Mouse (Mus musculus) hindbrain, embryonic 11.5 days (tissue): ENCODE data around the gene Elavl1. TPM values are rescaled to one million over a fixed set of nuclear protein-coding genes. Genes with fewer than 3 reads are reported as not detected.
"Not testable (repeated sequence)": the region's sequence is repeated elsewhere in the genome, so short reads cannot be mapped to it uniquely, and the experiment has no call there.

Source experiments
- ATAC-seq: fragments of 200-750 bp; cut with Nextera tagmentation; 2 replicates; pipeline ENCODE4 v1.8.0; 2017; ENCODE audit warnings: mild to moderate bottlenecking, moderate TSS enrichment, moderate library complexity; ENCODE audit not compliant: low FRiP score
- DNase-seq: peaks from one replicate; pipeline ENCODE4 v3.0.0-alpha.2; 2015; ENCODE audit warnings: low spot score
- H3K27ac ChIP-seq: fragments of 300-500 bp; sonication (generic); 2 replicates; pipeline ENCODE4 v1.5.1; 2014; ENCODE audit warnings: mild to moderate bottlenecking, low read depth, low read length
- H3K27me3 ChIP-seq: fragments of 300-500 bp; sonication (generic); 2 replicates; pipeline ENCODE4 v1.6.1; 2014; ENCODE audit warnings: mild to moderate bottlenecking, low read length, moderate library complexity, mixed read lengths; ENCODE audit not compliant: control insufficient read depth, insufficient read depth
- H3K36me3 ChIP-seq: fragments of 300-500 bp; sonication (generic); 2 replicates; pipeline ENCODE4 v1.6.1; 2014; ENCODE audit warnings: mild to moderate bottlenecking, low read length, moderate library complexity, mixed read lengths; ENCODE audit not compliant: control insufficient read depth, insufficient read depth
- H3K4me1 ChIP-seq: fragments of 300-500 bp; sonication (generic); replicated peaks from 2 replicates; pipeline ENCODE4 v1.6.1; 2014; ENCODE audit warnings: low read length, mixed read lengths; ENCODE audit not compliant: control insufficient read depth, insufficient read depth
- H3K4me2 ChIP-seq: fragments of 300-500 bp; sonication (generic); replicated peaks from 2 replicates; pipeline ENCODE4 v1.6.1; 2014; ENCODE audit warnings: mild to moderate bottlenecking, low read depth, low read length
- H3K4me3 ChIP-seq: fragments of 300-500 bp; sonication (generic); 2 replicates; pipeline ENCODE4 v1.5.1; 2014; ENCODE audit warnings: low read depth, low read length
- H3K9ac ChIP-seq: fragments of 300-500 bp; sonication (generic); 2 replicates; pipeline ENCODE4 v1.6.1; 2014; ENCODE audit warnings: low read depth, low read length
- H3K9me3 ChIP-seq: fragments of 300-500 bp; sonication (generic); 2 replicates; pipeline ENCODE4 v1.6.1; 2016; ENCODE audit warnings: low read length; ENCODE audit not compliant: control insufficient read depth
- WGBS: fragments of 180-500 bp; shearing (Covaris S2); extraction: QIAGEN DNeasy Blood & Tissue Kit; methylation state at CpG from one replicate; pipeline ENCODE4 v1.1.7; 2014; 5-methylcytosine and 5-hydroxymethylcytosine counted together
- polyA plus RNA-seq: library from polyadenylated mRNA; unstranded; fragments of >200 nt; fragmentation: Nextera tagmentation; extraction: Ambion mirVana; gene quantifications from 2 replicates; pipeline ENCODE4 v1.2.1, GENCODE M21; 2014

Elavl1 gene
- polyA plus RNA-seq, 1 experiment from 2014 or later = 313 TPM

- WGBS = 8% methylated on average over 24 of the region's 33 CpGs
- peak within 1 kb of the TSS; percentile 80 for H3K4me2 ChIP-seq
- H3K4me3 ChIP-seq = peak within 1 kb of the TSS; percentile 93
- H3K27ac ChIP-seq = peak within 1 kb of the TSS; percentile 96
- DNase-seq (peak; percentile 97), ATAC-seq (peak; percentile 94)
- no peaks in the 10 kb centered on the region for H3K9me3 ChIP-seq
- H3K4me1 ChIP-seq = peaks cover 7% of the 10 kb centered on the region
- H3K36me3 ChIP-seq = peaks cover 8% of the 10 kb centered on the region; the same call in 1 of the 2 replicates
- H3K9ac ChIP-seq = peak within 1 kb of the TSS; percentile 95
- no peaks in the 10 kb centered on the region for H3K27me3 ChIP-seq
Measured at GRCm38 (mm10) chr8:4259125-4259804, 65.9 kb downstream of the Elavl1 start, which contains the start of gene Ctxn1. Ctxn1 (minus strand) TSS chr8:4259274.

GRCm38 (mm10) chr8:4258678-4259077 is 66.5 kb downstream of the Elavl1 start:
- DNase-seq (no peak), ATAC-seq (peak; percentile 86)
- Histone ChIP-seq H3K9ac (peak overlapping the region; percentile 95), H3K27me3 (no peaks in the 10 kb centered on the region), H3K36me3 (peaks cover 8% of the 10 kb centered on the region; the same call in 1 of the 2 replicates), H3K27ac (peak overlapping the region; percentile 96), H3K4me2 (peak overlapping the region; percentile 80), H3K9me3 (no peaks in the 10 kb centered on the region), H3K4me1 (peaks cover 13% of the 10 kb centered on the region), H3K4me3 (peak overlapping the region; percentile 93)
- WGBS = under 1% methylated on average over 27 of the region's 32 CpGs

GRCm38 (mm10) chr8:4258233-4258632 is 67.0 kb downstream of the Elavl1 start:
- peaks cover 8% of the 10 kb centered on the region; the same call in 1 of the 2 replicates for H3K36me3 ChIP-seq
- DNase-seq (peak; percentile 92), ATAC-seq (peak; percentile 72)
- no peaks in the 10 kb centered on the region for H3K27me3 ChIP-seq
- H3K9ac ChIP-seq = peak overlapping the region; percentile 95
- H3K4me2 ChIP-seq = peak overlapping the region; percentile 80
- H3K4me3 ChIP-seq = peak overlapping the region; percentile 93
- no peaks in the 10 kb centered on the region for H3K9me3 ChIP-seq
- H3K27ac ChIP-seq = peak overlapping the region; percentile 96
- WGBS = 2% methylated on average over 34 of the region's 35 CpGs
- H3K4me1 ChIP-seq = peaks cover 16% of the 10 kb centered on the region

GRCm38 (mm10) chr8:4257350-4257749 is 67.9 kb downstream of the Elavl1 start:
- Histone ChIP-seq H3K27ac (no peak overlapping the region), H3K9me3 (no peaks in the 10 kb centered on the region), H3K4me3 (no peak overlapping the region), H3K36me3 (peaks cover 8% of the 10 kb centered on the region; the same call in 1 of the 2 replicates), H3K4me2 (peak overlapping the region; percentile 80; the same call in 1 of the 2 replicates), H3K9ac (peak overlapping the region; percentile 11; the same call in 1 of the 2 replicates), H3K27me3 (no peaks in the 10 kb centered on the region), H3K4me1 (peaks cover 16% of the 10 kb centered on the region)
- DNase-seq (no peak), ATAC-seq (no peak)
- 87% methylated on average over 4 of the region's 4 CpGs for WGBS

GRCm38 (mm10) chr8:4256911-4257310 is 68.3 kb downstream of the Elavl1 start:
- Histone ChIP-seq H3K9me3 (no peaks in the 10 kb centered on the region), H3K27me3 (no peaks in the 10 kb centered on the region), H3K36me3 (peaks cover 8% of the 10 kb centered on the region; the same call in 1 of the 2 replicates), H3K27ac (no peak overlapping the region), H3K9ac (no peak overlapping the region), H3K4me3 (no peak overlapping the region), H3K4me2 (peak overlapping the region; percentile 80), H3K4me1 (peaks cover 16% of the 10 kb centered on the region)
- 76% methylated on average over 4 of the region's 4 CpGs for WGBS
- no peak for ATAC-seq
- DNase-seq = no peak

GRCm38 (mm10) chr8:4255471-4255870 is 69.7 kb downstream of the Elavl1 start:
- not testable (repeated sequence) for H3K9me3 ChIP-seq, H3K4me2 ChIP-seq, DNase-seq, H3K9ac ChIP-seq, ATAC-seq, H3K27me3 ChIP-seq, H3K36me3 ChIP-seq, H3K27ac ChIP-seq, H3K4me3 ChIP-seq
- WGBS = 88% methylated on average over 7 of the region's 7 CpGs
- H3K4me1 ChIP-seq = peaks cover 16% of the 10 kb centered on the region

GRCm38 (mm10) chr8:4254001-4254400 is 71.2 kb downstream of the Elavl1 start:
- Histone ChIP-seq H3K4me3 (peak overlapping the region; percentile 81), H3K27me3 (no peaks in the 10 kb centered on the region), H3K9me3 (no peaks in the 10 kb centered on the region), H3K4me1 (peaks cover 18% of the 10 kb centered on the region), H3K36me3 (peaks cover 6% of the 10 kb centered on the region; the same call in 1 of the 2 replicates), H3K9ac (peak overlapping the region; percentile 77; the same call in 1 of the 2 replicates), H3K27ac (no peak overlapping the region), H3K4me2 (peak overlapping the region; percentile 78)
- ATAC-seq (no peak), DNase-seq (peak; percentile 25)
- 67% methylated on average over 6 of the region's 6 CpGs for WGBS

- peak; percentile 98 for DNase-seq
- H3K9me3 ChIP-seq = no peaks in the 10 kb centered on the region
- H3K9ac ChIP-seq = peak within 1 kb of the TSS; percentile 77
- H3K4me3 ChIP-seq = peak within 1 kb of the TSS; percentile 81
- H3K4me1 ChIP-seq = peaks cover 18% of the 10 kb centered on the region
- peak within 1 kb of the TSS; percentile 83 for H3K27ac ChIP-seq
- WGBS = under 1% methylated on average over 65 of the region's 69 CpGs
- H3K36me3 ChIP-seq = peaks cover 6% of the 10 kb centered on the region; the same call in 1 of the 2 replicates
- peak; percentile 91 for ATAC-seq
- H3K27me3 ChIP-seq = no peaks in the 10 kb centered on the region
- peak within 1 kb of the TSS; percentile 78 for H3K4me2 ChIP-seq
Measured at GRCm38 (mm10) chr8:4252934-4253841, 72.0 kb downstream of the Elavl1 start, which contains the start of gene Snapc2. Snapc2 (plus strand) TSS chr8:4253080.
